Mouse (Mus musculus) forebrain, embryonic 10.5 days (tissue): ENCODE measurements at regions not wholly inside any gene's neighbourhood (a gene's known extent, or its start where the extent isn't known, plus 50 kb on each side); places are given as distances from the start of the nearest gene placed in this dataset.

Experiments
- DNase-seq: peaks from one replicate; pipeline ENCODE4 v3.0.0-alpha.2; 2017; ENCODE audit warnings: low spot score; ENCODE audit errors: extremely low spot score
- H3K27ac ChIP-seq: fragments of 300-500 bp; sonication (generic); 2 replicates; pipeline ENCODE4 v1.5.1; 2016; ENCODE audit warnings: mild to moderate bottlenecking
- H3K27me3 ChIP-seq: fragments of 300-500 bp; sonication (generic); 2 replicates; pipeline ENCODE4 v1.6.1; 2016; ENCODE audit warnings: mild to moderate bottlenecking; ENCODE audit not compliant: poor library complexity, severe bottlenecking
- H3K36me3 ChIP-seq: fragments of 300-500 bp; sonication (generic); replicated peaks from 2 replicates; pipeline ENCODE4 v1.6.1; 2016; ENCODE audit warnings: mild to moderate bottlenecking, moderate library complexity
- H3K4me1 ChIP-seq: fragments of 300-500 bp; sonication (generic); 2 replicates; pipeline ENCODE4 v1.6.1; 2016
- H3K4me3 ChIP-seq: fragments of 300-500 bp; sonication (generic); 2 replicates; pipeline ENCODE4 v1.5.1; 2016; ENCODE audit warnings: mild to moderate bottlenecking, moderate library complexity
- H3K9me3 ChIP-seq: fragments of 300-500 bp; sonication (generic); 2 replicates; pipeline ENCODE4 v1.6.1; 2016; ENCODE audit warnings: mild to moderate bottlenecking, moderate library complexity

DNA sequence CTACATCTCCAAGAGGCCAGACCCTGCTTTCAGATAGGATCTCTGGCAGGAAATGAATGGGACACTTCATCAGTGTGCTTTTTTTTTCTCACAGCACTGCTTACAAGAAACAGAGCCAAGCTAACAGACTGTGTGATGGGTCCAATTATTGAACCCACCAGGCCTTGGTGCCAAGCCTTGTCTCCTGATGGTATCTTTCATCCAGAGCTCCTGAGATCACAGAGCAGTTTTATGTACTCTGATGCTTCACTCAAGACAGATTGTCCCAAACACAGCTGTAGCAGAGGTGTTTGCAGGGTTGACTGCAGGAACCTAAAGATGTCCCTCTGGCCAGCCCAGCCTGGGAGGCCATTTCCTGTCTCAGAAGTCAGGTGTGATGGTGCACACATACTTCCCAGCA is 179.9 kb downstream of the Xxylt1 start:
- Histone ChIP-seq H3K27me3 (no peaks in the 10 kb centered on the region), H3K9me3 (peaks cover 24% of the 10 kb centered on the region), H3K4me1 (no peaks in the 10 kb centered on the region), H3K4me3 (no peak overlapping the region), H3K36me3 (no peaks in the 10 kb centered on the region), H3K27ac (no peak overlapping the region)
- DNase-seq, result no peak
